Mouse (Mus musculus) embryo, embryonic 9.5 days (tissue): ENCODE results near the gene Tmem178b.

Source experiments
- DNase-seq: peaks from one replicate; pipeline ENCODE4 v3.0.0-alpha.2; 2017; ENCODE audit errors: extremely low spot score

The Tmem178b gene

GRCm38 (mm10) chr6:40015711-40016460, 142.8 kb downstream of the Tmem178b start:
- no peak for DNase-seq

- no peak for DNase-seq
Measured at GRCm38 (mm10) chr6:40019396-40019795, 146.3 kb downstream of the Tmem178b start.

GRCm38 (mm10) chr6:40023592-40024335, 150.7 kb downstream of the Tmem178b start:
- DNase-seq, result no peak

GRCm38 (mm10) chr6:40024336-40024934, 151.4 kb downstream of the Tmem178b start:
- DNase-seq, result no peak

GRCm38 (mm10) chr6:40032901-40033300, 159.8 kb downstream of the Tmem178b start:
- DNase-seq, result no peak

GRCm38 (mm10) chr6:40033935-40034334, 160.9 kb downstream of the Tmem178b start:
- no peak for DNase-seq

GRCm38 (mm10) chr6:40048969-40049908, 176.2 kb downstream of the Tmem178b start:
- DNase-seq, result peak; percentile 6

GRCm38 (mm10) chr6:40049909-40050484, 176.9 kb downstream of the Tmem178b start:
- DNase-seq, result no peak

GRCm38 (mm10) chr6:40051698-40052097, 178.6 kb downstream of the Tmem178b start:
- DNase-seq, result no peak

GRCm38 (mm10) chr6:40052593-40052992, 179.5 kb downstream of the Tmem178b start:
- DNase-seq, result no peak

GRCm38 (mm10) chr6:40059466-40059865, 186.4 kb downstream of the Tmem178b start:
- DNase-seq, result no peak

GRCm38 (mm10) chr6:40061327-40062189, 188.5 kb downstream of the Tmem178b start:
- no peak for DNase-seq

- DNase-seq, result no peak
Measured at GRCm38 (mm10) chr6:40062190-40062501, 189.1 kb downstream of the Tmem178b start.

GRCm38 (mm10) chr6:40063438-40063837, 190.4 kb downstream of the Tmem178b start:
- DNase-seq, result no peak

- DNase-seq, result no peak
Measured at GRCm38 (mm10) chr6:40063899-40064298, 190.8 kb downstream of the Tmem178b start.

GRCm38 (mm10) chr6:40064342-40064741, 191.3 kb downstream of the Tmem178b start:
- DNase-seq, result no peak

- no peak for DNase-seq
Measured at GRCm38 (mm10) chr6:40068467-40068866, 195.4 kb downstream of the Tmem178b start.

GRCm38 (mm10) chr6:40071007-40071406, 197.9 kb downstream of the Tmem178b start:
- DNase-seq, result peak; percentile 20

- DNase-seq, result no peak
Measured at GRCm38 (mm10) chr6:40076089-40076488, 203.0 kb downstream of the Tmem178b start.

- no peak for DNase-seq
Measured at GRCm38 (mm10) chr6:40076670-40077313, 203.7 kb downstream of the Tmem178b start.
